Mouse (Mus musculus): Measurements from ENCODE around the gene Gadd45b.

Gadd45b gene

DNA sequence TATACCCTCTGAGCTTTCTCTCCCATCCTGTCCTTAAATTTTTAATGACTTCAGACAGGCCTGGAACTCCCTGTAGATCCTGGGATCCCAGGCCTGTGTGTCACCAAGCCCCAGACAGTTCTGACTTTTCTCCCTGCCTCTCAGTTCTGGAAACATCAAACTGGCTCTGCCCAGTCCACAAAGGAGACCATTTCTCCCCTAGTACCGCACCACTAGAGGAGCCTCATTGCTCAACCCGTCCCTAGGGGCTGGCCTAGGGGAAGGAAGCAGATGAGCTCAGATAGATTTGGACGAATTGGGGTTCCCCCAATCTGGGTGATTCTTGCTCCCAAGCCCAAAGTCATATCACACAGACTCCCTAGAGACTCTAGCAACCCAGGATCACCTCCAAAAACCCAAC, 5.4 kb downstream of the Gadd45b start:
- no peak for DNase-seq (ENCODE audit: low read depth, low spot score)

- DNase-seq (ENCODE audit: low read depth, low spot score), result no peak
Measured at GRCm38 (mm10) chr10:80935698-80936097, 5.8 kb downstream of the Gadd45b start.

GRCm38 (mm10) chr10:80936135-80936809, 6.4 kb downstream of the Gadd45b start:
- DNase-seq (ENCODE audit: low read depth, low spot score), result no peak

GRCm38 (mm10) chr10:80936810-80937164, 6.9 kb downstream of the Gadd45b start:
- DNase-seq (ENCODE audit: low read depth, low spot score), result no peak

- DNase-seq (ENCODE audit: low read depth, low spot score), result no peak
Measured at GRCm38 (mm10) chr10:80937646-80938045, 7.8 kb downstream of the Gadd45b start.

DNA sequence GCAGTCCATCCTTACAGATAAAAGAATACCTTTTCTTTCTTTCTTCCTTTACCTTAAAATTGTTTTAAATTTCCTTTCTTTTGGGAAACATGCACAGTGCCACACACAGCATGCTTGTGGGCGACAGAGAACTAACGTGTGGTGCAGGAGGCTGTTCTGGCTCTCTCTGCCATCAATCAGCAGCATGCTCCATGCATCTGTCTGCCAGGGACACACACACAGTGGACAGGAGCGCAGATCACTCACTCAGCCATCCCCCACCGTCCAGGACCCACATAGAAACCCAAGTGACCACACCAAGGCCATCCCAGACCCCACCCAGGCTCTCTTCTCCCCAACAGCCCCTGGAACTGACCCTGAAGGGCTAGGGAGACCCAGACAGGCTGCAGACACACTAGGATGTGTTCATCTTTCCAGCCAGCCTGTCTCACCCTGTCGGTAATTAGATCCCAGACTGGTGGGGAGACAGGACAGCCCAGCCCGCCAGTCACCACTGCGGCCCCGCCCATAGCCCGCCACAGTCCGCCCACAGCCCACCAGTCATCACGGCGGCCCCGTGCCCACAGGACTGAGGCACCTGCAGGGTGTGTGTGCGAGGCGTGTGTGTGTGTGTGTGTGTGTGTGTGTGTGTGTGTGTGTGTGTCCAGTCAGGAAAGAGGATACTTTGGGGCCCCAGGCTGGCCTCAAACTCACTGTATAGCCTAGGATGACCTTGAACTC, 9.1 kb downstream of the Gadd45b start:
- no peak for DNase-seq (ENCODE audit: low read depth, low spot score)

GRCm38 (mm10) chr10:80939671-80940070, 9.8 kb downstream of the Gadd45b start:
- peak; percentile 75 for DNase-seq (ENCODE audit: low read depth, low spot score)

DNA sequence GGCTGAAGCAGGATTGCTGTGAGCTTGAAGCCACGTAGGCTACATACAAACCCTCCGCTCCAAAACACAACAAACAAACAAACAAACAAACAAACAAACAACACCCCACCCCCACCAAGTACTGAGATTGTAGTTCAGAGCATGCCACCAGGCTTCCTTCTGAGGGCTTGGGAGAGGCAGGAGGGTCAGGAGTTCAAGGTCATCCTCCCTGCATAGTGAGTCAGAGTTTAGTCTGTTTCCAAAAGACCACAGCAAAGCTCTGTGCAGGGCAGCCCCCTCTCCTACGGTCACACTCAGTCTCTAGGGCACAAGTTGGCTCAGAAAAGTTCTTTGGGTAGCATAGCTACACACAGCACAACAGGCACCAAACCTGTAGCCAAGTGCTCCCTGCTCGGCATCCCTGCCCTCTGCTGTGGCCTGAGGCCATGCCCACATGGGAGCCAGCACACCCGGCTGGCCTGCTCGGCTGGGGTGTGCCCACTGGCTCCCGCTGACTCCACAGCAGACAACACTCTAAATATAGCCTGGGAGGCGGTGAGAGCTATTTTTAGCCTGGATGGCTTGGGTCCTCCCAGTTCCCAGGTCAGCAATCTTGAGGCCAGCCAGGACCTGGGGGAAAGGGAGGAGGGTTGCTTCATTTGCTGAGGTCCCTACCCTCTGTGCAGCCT, 10.6 kb downstream of the Gadd45b start:
- no peak for DNase-seq (ENCODE audit: low read depth, low spot score)

- no peak for DNase-seq (ENCODE audit: low read depth, low spot score)
Measured at GRCm38 (mm10) chr10:80940988-80941347, 11.1 kb downstream of the Gadd45b start.

DNA sequence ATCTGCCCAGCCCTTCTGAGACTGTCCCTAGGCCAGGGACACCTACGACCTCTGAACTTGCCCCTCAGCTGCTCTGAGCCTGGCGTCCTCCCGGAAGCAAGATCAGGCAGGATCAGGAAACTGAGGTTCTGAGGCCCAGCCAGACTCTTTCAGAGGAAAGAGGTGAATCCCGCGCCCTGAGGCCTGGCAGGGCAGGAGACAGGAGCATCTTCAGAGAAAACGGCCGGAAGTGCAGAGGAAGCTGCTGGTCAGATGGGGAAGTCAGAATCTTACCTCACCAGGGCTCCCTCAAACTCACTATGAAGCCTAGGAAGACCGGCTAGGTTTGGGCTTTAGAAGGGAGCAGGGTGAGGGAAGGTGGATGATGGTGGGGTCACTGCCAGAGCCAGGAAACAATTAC, 13.0 kb downstream of the Gadd45b start:
- DNase-seq (ENCODE audit: low read depth, low spot score), result no peak

DNA sequence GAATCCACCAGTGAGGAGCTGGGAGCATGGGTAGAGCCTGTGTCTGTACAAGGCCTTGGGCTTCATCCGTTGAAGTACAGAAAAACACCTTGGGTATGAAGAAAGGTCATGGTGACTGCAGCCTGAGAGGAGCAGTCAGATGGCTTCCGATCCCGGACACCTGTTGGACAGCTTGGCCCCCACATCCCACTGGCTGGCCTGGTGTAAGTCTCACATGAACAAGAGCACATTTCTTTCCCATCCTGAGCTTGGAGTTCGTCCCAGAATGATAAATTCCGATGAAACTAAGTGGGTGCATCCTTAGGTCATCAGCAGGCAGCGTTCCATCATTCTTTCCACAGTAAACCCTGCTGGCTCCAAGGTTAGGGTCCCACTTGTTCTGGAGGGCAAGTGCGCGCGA, 13.8 kb downstream of the Gadd45b start:
- no peak for DNase-seq (ENCODE audit: low read depth, low spot score)

- DNase-seq (ENCODE audit: low read depth, low spot score), result no peak
Measured at GRCm38 (mm10) chr10:80944231-80944630, 14.4 kb downstream of the Gadd45b start.

GRCm38 (mm10) chr10:80946684-80947437, 17.0 kb downstream of the Gadd45b start:
- no peak for DNase-seq (ENCODE audit: low read depth, low spot score)

DNA sequence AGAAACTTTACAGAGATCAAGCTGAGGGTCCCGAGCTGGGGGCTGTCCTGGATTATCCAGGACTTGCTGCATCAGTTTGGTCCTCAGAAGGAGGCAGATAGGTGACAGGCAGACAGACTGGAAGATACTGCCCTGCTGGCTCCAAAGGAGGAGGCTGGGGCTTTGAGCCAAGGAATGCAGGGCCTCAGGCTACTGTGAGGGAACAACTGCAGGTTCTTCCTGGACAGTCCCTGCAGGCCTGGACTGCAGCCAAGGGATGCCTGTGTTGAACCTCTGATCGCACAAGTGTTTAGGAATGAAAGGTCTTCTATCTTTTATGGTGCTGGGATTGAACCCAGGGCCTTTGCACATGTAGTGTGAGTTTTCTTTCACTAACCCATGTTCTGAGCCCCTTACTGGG, 17.9 kb downstream of the Gadd45b start:
- no peak for DNase-seq (ENCODE audit: low read depth, low spot score)

- no peak for DNase-seq (ENCODE audit: low read depth, low spot score)
Measured at GRCm38 (mm10) chr10:80948570-80948969, 18.7 kb downstream of the Gadd45b start.

DNA sequence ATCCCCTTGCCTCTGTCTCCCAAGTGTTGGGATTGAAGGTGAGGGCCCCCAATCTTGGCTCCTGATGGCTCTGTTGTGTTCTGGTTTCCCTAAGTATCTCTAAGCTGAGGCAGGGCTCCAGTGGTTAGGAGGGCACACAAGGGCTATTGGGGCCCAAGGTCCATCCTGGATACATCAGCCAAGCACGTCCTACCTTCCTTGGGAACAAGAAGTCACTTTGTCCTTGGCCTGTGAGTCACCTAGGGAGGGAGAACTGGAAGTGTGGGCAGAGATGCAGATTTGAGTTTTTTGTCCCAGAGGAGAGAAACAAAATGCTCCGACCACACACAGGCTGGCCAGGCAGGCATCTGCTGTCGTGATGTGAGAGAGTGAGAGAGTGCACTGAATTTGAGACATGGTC, 19.2 kb downstream of the Gadd45b start:
- DNase-seq (ENCODE audit: low read depth, low spot score), result no peak

DNA sequence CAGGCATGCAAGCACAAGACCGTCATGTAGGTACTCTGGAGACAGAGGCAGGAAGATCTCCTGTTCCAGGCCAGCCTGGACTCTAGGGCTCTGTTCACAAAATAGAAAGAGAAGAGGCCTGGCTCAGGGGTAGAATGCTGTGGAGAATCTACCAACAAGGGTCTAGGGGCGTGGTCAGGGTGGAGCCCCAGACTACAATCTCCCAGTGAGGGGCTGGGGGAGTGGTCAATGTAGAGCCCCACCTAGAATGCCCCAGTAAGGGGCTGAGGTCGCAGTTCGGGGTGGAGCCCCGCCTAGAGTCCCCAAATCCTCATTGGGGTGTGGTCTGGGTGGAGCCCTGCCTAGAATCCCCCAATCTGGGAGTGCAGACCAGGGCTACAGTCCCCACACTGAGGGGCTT, 20.4 kb downstream of the Gadd45b start:
- no peak for DNase-seq (ENCODE audit: low read depth, low spot score)

GRCm38 (mm10) chr10:80951761-80952390, 22.0 kb downstream of the Gadd45b start:
- no peak for DNase-seq (ENCODE audit: low read depth, low spot score)

GRCm38 (mm10) chr10:80952449-80952848, 22.6 kb downstream of the Gadd45b start:
- DNase-seq (ENCODE audit: low read depth, low spot score), result no peak

GRCm38 (mm10) chr10:80954415-80954814, 24.5 kb downstream of the Gadd45b start:
- DNase-seq (ENCODE audit: low read depth, low spot score), result no peak

DNA sequence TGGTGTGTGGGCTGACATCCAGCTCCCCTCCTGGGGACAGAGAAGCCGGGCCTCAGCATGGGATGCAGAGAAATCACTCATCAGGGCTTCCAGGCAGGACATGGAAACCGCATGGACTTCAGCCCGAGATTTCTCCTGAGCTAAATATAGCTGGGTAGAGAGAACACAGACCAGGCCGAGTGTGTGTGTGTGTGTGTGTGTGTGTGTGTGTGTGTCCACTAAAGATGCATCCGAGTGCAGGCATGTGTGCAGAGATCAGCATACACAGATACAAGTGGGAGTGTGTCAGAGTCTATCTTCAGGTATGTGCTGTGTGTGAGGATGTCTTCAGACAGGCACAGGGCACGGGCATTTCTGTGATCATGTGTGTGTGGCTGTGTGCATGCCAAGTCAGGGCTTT, 25.0 kb downstream of the Gadd45b start:
- no peak for DNase-seq (ENCODE audit: low read depth, low spot score)

DNA sequence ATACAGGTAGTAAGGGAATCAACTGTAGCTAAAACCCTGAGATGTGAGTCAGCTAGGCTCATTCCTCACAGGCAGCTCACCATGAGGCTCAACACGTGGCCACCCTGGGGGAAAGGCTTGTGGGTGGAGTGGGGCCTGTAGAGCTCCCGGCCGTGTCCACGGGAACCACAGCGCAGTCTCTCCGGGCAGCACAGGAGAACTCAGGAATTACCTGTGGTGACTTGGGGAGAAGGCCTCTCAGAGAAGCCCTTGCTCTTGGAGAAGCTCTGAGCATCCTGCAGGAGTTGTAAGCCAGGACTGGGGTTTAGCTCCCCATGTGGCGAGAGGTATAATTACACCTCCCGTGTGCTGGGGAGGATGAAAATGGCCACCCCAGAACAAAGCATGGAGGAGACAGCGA, 25.7 kb downstream of the Gadd45b start:
- peak; percentile 63 for DNase-seq (ENCODE audit: low read depth, low spot score)

Data from embryo, embryonic 11.5 days (tissue).